Mouse (Mus musculus) liver, adult 2 months (tissue): ENCODE results near the gene Use1.

ENCODE experiments used
- CTCF ChIP-seq: fragments of 200-500 bp; IDR thresholded peaks from 2 replicates; pipeline ENCODE4 v1.5.1; 2011; ENCODE audit warnings: low read depth, low read length, control low read depth
- POLR2A ChIP-seq: fragments of 200-500 bp; IDR thresholded peaks from 2 replicates; pipeline ENCODE4 v1.6.1; 2011; ENCODE audit warnings: low read length, control low read depth; ENCODE audit not compliant: insufficient read depth; ENCODE audit errors: extremely low read depth

- no peak for TF ChIP-seq CTCF
- TF ChIP-seq POLR2A, result no peak
Observed at GRCm38 (mm10) chr8:71397701-71398100, 31.1 kb downstream of the Use1 start.
